Mouse (Mus musculus) gastrocnemius, postnatal 10 days (tissue): ENCODE measurements around the gene Zdhhc19. TPM values are rescaled to one million over a fixed set of nuclear protein-coding genes. Genes with fewer than 3 reads are reported as not detected.
A peak's percentile ranks its signal among the peaks of the same experiment; 100 is the strongest.
"Not testable (repeated sequence)": the region's sequence is repeated elsewhere in the genome, so short reads cannot be mapped to it uniquely, and the experiment has no call there.

Source experiments
- DNase-seq: peaks from one replicate; pipeline ENCODE4 v3.0.0; 2021; ENCODE audit warnings: mixed read lengths
- total RNA-seq, 2 experiments: library from RNA; stranded (reverse); gene quantifications; 2 replicates each; pipeline ENCODE4 v1.2.3; 2021

Zdhhc19 gene
- total RNA-seq, 2 experiments from 2014 or later, result not detected

DNA sequence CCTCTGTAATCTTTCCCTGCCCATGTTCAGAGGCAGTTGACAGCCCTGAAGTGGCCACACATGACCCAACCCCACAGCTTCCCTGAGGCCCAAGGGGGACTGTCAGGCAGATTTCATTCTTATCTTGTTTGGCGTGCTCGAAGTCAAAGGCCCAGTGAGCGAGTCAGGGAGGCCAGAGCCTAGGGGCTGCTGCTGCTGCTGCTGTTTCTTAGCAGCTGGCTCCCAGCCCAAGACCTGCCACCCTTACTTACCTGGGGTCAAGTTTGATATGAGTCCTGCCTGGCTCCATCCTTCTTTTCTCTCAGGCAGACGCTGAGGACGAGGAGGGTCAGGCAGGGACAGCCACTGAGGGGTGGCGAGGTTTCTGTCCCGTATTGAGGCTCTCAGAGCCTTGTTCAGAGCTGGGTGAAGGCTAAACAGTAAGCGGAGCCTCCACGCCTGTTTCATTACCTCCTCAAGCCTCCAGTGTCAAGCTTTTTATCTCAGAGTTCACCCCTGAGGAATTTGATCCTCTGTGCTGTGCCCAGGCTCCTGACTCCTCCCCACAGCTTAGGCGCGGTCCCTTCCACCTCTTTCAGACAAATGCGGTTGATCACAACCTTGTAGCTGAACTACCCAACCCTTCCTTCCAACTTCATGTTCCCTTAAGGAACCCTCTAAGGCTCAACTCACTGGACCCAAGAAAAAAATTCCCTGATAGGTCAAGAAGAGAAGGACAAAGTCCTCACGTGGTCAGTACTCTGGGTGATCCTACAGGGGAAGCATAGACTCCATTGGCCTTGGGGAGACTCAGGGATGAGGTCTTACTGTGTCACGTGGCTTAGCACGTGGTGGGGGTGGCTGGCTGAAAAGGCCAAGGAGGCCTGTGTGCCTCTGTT, 8.6 kb upstream of the Zdhhc19 start, which contains the start of gene Slc51a:
TSS of gene Slc51a (minus strand) at position 646 of the 878 bp plus-strand sequence.
- DNase-seq, result no peak

GRCm38 (mm10) chr16:32488939-32489338, 7.1 kb upstream of the Zdhhc19 start:
- DNase-seq, result no peak

- not testable (repeated sequence) for DNase-seq
Observed at GRCm38 (mm10) chr16:32494371-32494770, 1.7 kb upstream of the Zdhhc19 start.

DNA sequence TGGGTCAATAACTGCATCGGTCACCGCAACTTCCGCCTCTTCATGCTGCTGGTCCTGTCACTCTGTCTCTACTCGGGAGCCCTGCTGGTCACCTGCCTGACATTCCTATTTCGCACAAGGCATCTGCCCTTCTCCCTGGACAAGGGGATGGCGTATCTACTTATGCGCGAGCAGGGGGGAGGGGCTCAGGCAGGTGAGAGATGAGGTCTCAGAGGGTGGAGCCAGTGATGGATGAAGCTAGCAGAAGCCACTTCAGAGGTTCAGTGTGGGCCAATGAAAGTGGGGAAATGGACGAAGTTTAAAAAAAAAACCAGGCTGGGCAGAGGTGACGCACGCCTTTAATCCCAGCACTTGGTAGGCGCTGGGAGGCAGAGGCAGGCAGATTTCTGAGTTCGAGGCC, 2.9 kb downstream of the Zdhhc19 start:
- no peak for DNase-seq

DNA sequence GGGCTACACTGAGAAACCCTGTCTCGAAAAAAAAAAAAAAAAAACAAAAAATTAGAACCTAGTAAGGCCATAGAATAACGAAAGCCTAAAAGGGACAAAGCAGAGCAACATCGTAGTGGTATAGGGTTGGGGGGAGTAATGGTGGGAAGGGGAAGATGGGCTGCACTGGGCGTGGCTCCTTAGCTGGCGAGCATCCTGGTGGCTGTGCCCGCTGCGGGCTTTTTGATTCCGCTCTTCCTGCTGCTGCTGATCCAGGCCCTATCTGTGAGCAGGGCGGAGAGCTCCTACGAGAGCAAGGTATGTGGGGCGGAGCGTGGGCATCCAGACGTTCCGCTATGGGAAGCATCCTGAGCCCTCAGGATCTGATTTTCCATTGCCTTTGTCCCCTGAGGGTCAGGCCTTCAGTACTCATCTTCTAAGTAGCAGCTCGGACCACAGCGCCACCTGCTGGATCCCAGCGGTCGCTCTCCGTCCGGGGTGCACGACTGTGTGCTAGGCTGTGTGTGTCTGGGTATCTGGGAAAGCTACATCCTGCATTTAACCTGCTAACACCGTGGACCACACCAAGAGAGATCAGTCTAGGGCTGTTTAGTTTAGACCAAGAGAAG, 3.5 kb downstream of the Zdhhc19 start:
- DNase-seq, result peak; percentile 89

- DNase-seq, result no peak
Observed at GRCm38 (mm10) chr16:32501459-32501858, 5.4 kb downstream of the Zdhhc19 start.

DNA sequence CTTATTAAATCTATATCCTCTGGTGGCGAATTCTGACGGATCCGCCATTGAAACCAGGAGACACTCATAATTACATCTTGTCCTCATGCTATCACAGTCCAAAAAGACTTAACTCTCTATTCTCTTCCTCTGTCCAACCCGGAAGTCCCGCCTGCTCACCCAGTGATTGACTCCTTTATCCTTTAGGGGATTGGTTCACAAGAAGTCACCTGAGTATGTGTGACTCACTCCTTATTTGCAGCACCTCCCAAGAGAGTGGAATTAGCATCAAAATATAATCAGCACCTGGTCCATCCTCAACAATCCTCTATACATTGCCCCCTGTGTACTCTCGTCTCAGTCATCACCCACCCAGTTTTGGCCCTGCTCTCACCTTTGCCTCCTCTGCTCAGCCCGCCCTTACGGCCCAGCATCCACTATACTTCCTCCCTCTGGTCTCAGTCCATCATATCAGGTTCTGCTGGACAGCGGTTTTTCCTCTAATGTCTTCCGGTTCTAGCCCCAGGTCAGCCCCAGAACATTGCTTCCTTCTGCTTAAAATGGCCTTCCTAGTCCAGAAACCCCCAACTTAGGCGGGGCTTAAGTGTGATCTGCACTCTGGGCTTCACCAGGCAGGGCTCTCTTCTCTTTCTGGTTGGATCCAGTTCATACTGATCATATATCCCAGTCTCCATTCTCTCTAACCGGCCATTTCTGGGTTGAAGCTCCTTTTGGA, 6.7 kb downstream of the Zdhhc19 start:
- DNase-seq, result no peak

- DNase-seq, result no peak
Observed at GRCm38 (mm10) chr16:32503633-32504032, 7.6 kb downstream of the Zdhhc19 start.

GRCm38 (mm10) chr16:32506298-32506697, 10.2 kb downstream of the Zdhhc19 start:
- no peak for DNase-seq

DNA sequence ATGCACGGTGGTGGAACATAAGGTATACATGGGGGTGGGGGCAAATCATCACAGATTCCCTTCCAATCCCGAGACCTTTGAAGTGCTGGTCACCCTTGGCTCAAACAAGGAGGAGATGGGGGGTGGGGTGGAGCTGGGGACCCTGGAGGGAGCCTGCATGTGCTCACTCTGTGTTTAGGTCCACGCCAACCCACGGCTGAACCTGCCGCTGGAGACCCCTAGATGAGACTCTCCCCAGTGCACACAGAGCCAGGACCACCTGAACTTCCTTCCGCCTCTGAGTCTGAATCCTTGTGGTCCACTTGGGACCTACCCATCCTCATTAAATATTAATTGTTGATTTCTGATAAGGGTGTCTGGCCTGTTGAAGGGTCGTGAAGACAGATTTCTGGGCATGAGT, 10.8 kb downstream of the Zdhhc19 start:
- no peak for DNase-seq

GRCm38 (mm10) chr16:32507407-32507806, 11.3 kb downstream of the Zdhhc19 start:
- peak; percentile 71 for DNase-seq

GRCm38 (mm10) chr16:32508035-32508434, 12.0 kb downstream of the Zdhhc19 start:
- DNase-seq, result no peak

DNA sequence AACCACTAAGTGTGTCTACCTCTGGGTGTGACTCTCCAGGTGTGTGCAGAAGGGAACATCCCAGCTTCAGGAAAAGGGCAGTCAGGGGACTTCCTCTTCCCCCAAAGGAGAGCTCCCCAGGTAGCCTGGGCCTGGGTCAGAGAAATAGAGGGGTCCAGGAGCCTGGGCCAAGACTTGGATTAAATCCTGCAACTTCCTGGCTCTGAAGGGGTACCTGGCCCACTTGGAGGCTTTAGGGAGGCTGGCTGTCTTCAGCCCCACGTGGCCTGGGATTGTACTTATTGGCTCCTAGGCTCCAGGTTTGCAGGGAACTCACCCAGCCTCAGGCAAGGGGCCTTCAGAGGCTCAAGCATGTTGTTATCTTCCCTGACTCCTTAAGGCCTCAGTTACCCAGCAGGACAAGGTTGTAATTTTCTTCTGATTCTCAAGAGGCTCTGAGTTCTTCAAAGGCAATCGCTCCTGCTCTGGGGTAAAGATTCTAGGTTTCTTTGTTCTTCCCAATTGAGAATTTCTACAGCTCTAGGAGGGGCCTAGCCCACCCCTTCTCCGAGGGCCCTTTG, 12.5 kb downstream of the Zdhhc19 start:
- no peak for DNase-seq

DNA sequence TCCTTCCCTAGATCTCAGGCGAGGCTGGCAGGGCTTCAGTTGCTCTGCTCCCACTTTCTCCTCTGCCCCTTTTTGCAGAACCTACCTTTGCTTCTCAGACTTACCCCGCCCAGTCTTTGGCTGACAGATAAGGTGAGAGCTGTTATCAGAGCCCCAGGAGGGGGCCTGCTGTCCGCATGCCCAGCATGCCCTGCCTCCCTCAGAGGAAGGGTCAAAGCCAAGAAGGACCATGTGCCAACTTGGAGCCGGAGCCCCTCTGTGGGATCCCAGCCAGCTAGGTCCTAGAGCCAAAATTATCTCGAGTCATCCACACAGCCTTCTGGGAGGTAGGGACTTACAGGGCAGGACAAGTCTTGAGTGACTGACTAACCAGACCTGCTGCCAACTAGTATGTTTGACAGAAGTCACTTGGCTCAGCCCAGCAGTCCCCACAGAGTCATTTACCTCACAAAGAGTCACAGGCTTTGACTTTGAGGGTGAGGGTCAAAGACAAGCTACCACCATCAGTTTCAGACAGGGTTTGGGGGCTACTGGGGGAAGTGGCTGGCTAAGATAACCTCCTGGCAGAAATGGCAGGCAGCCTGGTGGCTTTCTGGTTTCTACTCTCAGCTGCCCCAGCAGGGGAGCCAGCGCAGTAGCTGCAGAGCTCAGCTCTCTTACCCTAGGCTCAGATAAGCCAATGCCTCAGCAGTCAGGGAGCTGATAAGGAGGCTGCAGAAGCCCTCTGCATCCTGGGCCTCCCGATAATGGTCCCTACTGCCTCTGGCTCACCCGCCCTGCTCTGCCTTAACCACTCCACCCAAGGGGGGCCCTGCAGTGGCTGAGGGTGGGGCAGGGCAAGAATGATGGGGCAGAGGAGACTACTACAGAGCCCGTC, 13.2 kb downstream of the Zdhhc19 start:
- DNase-seq, result no peak

DNA sequence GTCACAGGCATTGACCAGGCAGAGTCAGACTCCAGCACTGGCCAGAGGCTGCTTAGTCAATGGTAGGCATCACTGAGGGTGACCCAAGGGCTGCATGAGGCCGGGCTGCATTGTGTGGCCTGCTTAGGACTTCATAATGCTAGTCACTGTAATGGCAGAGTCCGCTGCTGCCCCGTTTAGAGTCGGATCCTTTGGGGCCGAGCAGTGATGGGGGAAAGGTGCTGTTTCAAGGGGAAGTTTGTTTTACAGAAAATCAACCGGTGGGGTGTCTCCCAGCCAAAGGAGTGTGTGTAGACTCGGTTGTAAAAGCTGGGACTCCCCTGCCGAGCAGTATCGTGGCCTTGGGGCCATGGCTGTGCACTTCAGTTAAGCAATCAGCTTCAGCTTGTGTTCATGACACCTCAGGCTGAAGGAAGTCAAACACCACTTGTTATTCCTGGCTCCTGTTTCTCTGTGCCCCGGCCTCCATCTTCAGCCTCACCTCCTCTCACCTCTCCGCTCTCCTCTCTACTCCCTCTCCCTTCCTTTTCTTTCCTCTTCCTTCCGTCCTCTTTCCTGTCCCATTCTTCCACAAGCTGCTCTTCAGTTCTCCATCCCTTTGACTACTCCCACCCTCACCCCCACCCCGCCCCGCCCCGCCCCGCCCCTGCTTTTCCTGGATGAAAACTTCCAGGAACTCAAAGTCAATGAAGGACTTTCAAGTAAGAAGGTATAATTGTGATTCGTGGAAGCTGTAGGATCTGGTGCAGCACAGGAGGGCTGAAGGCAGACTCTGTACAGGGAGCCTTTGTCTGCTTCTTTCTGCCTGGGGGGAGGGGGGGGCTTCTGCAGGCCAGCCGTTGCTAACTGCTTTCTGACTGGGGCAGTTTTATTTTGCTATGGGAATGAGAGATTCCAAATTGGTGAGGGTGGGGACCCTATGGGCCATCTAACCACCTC, 14.6 kb downstream of the Zdhhc19 start:
- DNase-seq, result no peak

- DNase-seq, result no peak
Observed at GRCm38 (mm10) chr16:32511338-32511734, 15.3 kb downstream of the Zdhhc19 start.

GRCm38 (mm10) chr16:32511827-32512490, 15.9 kb downstream of the Zdhhc19 start:
- DNase-seq, result no peak

GRCm38 (mm10) chr16:32512921-32513320, 16.9 kb downstream of the Zdhhc19 start:
- DNase-seq, result no peak

DNA sequence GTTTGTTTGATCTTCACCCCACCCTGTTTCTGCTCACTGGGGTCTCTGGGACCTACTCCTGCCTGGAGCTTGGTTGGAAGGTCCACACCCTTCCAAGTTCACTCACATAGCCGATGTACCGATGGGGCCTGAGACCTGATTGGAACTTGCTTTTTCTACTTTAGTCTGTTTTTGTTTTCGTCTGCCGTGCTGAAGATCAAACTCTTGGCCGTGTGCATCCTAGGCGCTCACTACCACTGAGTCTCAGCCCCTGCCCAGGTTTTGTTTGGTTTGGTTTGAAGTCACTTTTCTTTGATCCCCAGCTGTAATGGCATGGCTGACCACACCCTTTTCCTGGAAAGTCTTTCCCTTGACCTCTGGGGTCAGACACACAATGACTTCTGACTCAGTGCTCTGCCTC, 17.3 kb downstream of the Zdhhc19 start:
- DNase-seq, result no peak

DNA sequence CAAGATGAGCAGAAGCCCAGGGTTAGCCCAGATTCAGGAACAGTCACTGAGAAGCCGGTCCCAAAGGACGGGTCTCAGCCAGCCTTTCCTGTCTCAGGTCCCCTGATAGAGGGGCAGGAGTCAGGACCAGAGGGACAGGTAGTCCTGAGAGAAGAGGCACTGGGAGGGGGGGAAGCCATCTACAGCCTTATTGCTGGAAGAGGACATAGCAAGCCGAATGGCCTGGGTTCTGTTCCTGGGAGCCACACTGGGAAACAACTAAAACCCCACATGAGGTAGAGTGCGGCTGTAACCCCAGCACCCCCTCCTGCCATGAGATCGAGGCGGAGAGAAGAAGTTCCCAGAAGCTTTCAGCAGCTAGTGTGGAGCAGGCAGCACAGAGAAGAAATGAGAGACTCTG, 17.9 kb downstream of the Zdhhc19 start:
- DNase-seq, result no peak
